Mouse (Mus musculus): ENCODE results near the gene Cdh3. TPM values are rescaled to one million over a fixed set of nuclear protein-coding genes. Genes with fewer than 3 reads are reported as not detected.

The Cdh3 gene
- polyA plus RNA-seq, 1 experiment from 2014 or later: 3.6 TPM

DNA sequence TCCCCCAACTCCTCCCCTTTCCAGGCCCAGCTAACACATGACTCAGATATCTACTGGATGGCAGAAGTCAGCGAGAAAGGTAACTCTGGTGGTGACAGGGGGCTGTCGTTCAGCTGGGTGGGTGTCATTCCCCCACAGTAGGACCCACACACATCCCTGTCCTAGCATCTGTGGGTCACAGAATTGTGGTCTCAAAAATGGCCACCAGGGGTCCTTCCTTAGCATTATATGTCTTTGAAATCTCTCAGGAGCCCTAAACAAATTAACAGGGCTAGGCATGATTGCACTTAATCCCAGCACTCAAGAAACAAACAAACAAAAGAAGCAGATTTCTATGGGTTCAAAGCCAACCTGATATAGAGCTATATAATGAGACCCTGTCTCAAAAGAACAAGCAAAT is 34.5 kb downstream of the Cdh3 start:
- Histone ChIP-seq H3K27me3 (replicated peaks; ENCODE audit: control insufficient read depth, insufficient read depth, low read length) (no peaks in the 10 kb centered on the region), H3K4me2 (replicated peaks; ENCODE audit: low read depth) (no peak overlapping the region), H3K9me3 (ENCODE audit: control insufficient read depth) (no peaks in the 10 kb centered on the region), H3K4me3 (ENCODE audit: low read depth, low read length) (no peak overlapping the region), H3K9ac (ENCODE audit: low read depth, low read length) (no peak overlapping the region), H3K36me3 (ENCODE audit: control insufficient read depth, insufficient read depth) (no peaks in the 10 kb centered on the region), H3K27ac (ENCODE audit: low read depth, low read length) (no peak overlapping the region), H3K4me1 (replicated peaks; ENCODE audit: control insufficient read depth, insufficient read depth, low read length) (no peaks in the 10 kb centered on the region)
- TF ChIP-seq CTCF (IDR thresholded peaks at IDR 0.05; ENCODE audit: low read depth): peak; percentile 55
- 67% methylated on average over 2 of the region's 2 CpGs for WGBS
- no peak for ATAC-seq

DNA sequence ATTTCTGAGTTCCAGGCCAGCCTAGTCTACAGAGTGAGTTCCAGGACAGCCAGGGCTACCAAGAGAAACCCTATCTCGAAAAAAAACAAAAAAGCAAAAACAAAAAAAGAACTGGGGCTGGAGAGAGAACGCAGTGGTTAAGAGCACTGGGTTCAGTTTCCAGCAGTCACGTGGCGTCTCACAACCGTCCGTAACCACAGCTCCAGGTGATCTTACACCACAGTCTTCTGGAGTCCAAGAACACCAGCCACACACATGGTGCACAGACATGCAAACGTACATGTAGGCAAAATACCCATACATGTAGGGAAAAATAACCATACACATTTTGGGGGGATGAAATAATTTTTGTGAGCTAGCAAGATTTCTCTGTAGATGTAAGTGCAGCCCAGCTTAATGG is 36.1 kb downstream of the Cdh3 start:
- no peak for ATAC-seq
- no peak overlapping the region for H3K4me2 ChIP-seq (replicated peaks; ENCODE audit: low read depth)
- H3K4me1 ChIP-seq (replicated peaks; ENCODE audit: control insufficient read depth, insufficient read depth, low read length): no peaks in the 10 kb centered on the region
- H3K9me3 ChIP-seq (ENCODE audit: control insufficient read depth): no peaks in the 10 kb centered on the region
- no peak overlapping the region for H3K9ac ChIP-seq (ENCODE audit: low read depth, low read length)
- no peaks in the 10 kb centered on the region for H3K36me3 ChIP-seq (ENCODE audit: control insufficient read depth, insufficient read depth)
- no peak for TF ChIP-seq CTCF (IDR thresholded peaks at IDR 0.05; ENCODE audit: low read depth)
- H3K27ac ChIP-seq (ENCODE audit: low read depth, low read length): no peak overlapping the region
- WGBS: 93% methylated on average over 7 of the region's 7 CpGs
- no peak overlapping the region for H3K4me3 ChIP-seq (ENCODE audit: low read depth, low read length)
- no peaks in the 10 kb centered on the region for H3K27me3 ChIP-seq (replicated peaks; ENCODE audit: control insufficient read depth, insufficient read depth, low read length)

DNA sequence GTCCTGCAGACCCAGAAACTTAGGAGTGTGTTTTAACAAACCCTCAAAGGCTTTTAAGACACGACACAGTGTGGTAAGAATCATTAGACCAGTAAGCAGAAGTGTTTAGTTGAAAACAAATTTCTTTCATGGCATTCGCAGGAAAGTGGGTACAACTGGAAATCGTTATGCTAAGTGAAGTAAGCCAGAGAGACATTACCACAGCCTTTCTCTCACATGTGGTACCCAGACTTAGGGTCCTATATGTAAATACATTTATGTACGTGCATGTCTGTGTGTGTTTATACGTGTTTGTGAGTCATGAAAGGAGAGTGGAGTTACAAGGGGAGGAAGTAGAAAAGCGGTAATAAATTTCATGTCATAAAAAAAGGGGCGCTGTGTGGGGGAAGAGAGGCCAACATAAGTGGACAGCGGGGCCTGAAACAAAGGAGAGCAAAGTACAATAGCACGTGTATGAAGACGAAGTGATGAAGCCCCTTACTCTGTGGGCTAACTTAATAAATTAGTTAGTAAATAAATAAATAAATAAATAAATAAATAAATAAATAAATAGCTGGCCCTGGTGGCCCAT is 37.8 kb downstream of the Cdh3 start:
- H3K9ac ChIP-seq (ENCODE audit: low read depth, low read length): no peak overlapping the region
- H3K4me1 ChIP-seq (replicated peaks; ENCODE audit: control insufficient read depth, insufficient read depth, low read length): no peaks in the 10 kb centered on the region
- no peaks in the 10 kb centered on the region for H3K27me3 ChIP-seq (replicated peaks; ENCODE audit: control insufficient read depth, insufficient read depth, low read length)
- H3K4me2 ChIP-seq (replicated peaks; ENCODE audit: low read depth): no peak overlapping the region
- WGBS: 43% methylated on average over 10 of the region's 10 CpGs
- H3K4me3 ChIP-seq (ENCODE audit: low read depth, low read length): no peak overlapping the region
- H3K9me3 ChIP-seq (ENCODE audit: control insufficient read depth): no peaks in the 10 kb centered on the region
- H3K36me3 ChIP-seq (ENCODE audit: control insufficient read depth, insufficient read depth): no peaks in the 10 kb centered on the region
- ATAC-seq: peak; percentile 60; the same call in 1 of the 2 replicates
- H3K27ac ChIP-seq (ENCODE audit: low read depth, low read length): no peak overlapping the region
- TF ChIP-seq CTCF (IDR thresholded peaks at IDR 0.05; ENCODE audit: low read depth): no peak

DNA sequence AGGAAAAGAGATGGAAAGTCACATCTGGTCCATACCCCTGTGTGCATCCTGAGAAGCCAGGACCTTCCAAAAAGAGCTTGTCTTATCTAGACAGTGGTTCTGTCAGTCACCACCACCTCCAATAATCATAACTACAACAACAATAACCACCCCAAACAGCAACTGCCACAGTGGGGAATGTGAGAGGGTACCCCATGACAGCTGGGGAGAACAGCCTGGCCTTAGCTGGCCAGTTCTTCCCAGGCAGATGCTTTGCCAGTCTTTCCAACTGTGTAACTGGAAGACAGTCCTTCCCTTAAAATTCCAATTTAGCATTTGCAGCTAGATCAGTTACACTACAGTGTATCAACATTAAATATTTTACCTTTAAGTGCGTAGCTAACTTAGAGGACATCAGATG is 40.2 kb downstream of the Cdh3 start:
- H3K9me3 ChIP-seq (ENCODE audit: control insufficient read depth): no peaks in the 10 kb centered on the region
- H3K4me1 ChIP-seq (replicated peaks; ENCODE audit: control insufficient read depth, insufficient read depth, low read length): no peaks in the 10 kb centered on the region
- H3K4me3 ChIP-seq (ENCODE audit: low read depth, low read length): no peak overlapping the region
- no peak for ATAC-seq
- H3K36me3 ChIP-seq (ENCODE audit: control insufficient read depth, insufficient read depth): no peaks in the 10 kb centered on the region
- H3K27ac ChIP-seq (ENCODE audit: low read depth, low read length): no peak overlapping the region
- no peak overlapping the region for H3K4me2 ChIP-seq (replicated peaks; ENCODE audit: low read depth)
- H3K9ac ChIP-seq (ENCODE audit: low read depth, low read length): no peak overlapping the region
- 100% methylated on average over 1 of the region's 1 CpGs for WGBS
- no peaks in the 10 kb centered on the region for H3K27me3 ChIP-seq (replicated peaks; ENCODE audit: control insufficient read depth, insufficient read depth, low read length)
- TF ChIP-seq CTCF (IDR thresholded peaks at IDR 0.05; ENCODE audit: low read depth): no peak

DNA sequence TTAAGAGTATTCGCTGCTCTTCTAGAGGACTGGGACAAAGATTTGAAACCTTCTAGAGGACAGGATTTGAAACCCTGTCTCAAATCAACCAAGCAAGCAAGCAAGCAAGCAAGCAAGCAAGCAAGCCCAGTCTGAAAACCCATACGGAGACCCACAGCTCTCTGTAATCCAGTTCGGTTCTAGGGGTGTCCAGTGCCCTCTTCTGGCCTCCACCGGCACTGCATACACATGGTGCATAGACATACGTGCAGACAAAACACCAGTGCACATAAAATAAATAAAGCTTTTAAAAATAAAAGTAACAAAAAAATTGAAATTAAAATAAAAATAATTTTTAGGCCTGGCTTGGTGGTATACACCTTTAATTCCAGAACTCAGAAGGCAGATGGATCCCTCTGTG is 43.3 kb downstream of the Cdh3 start:
- no peak for ATAC-seq
- Histone ChIP-seq H3K4me3 (ENCODE audit: low read depth, low read length) (no peak overlapping the region), H3K4me1 (replicated peaks; ENCODE audit: control insufficient read depth, insufficient read depth, low read length) (no peaks in the 10 kb centered on the region), H3K36me3 (ENCODE audit: control insufficient read depth, insufficient read depth) (no peaks in the 10 kb centered on the region), H3K27me3 (replicated peaks; ENCODE audit: control insufficient read depth, insufficient read depth, low read length) (no peaks in the 10 kb centered on the region), H3K4me2 (replicated peaks; ENCODE audit: low read depth) (no peak overlapping the region), H3K27ac (ENCODE audit: low read depth, low read length) (no peak overlapping the region), H3K9me3 (ENCODE audit: control insufficient read depth) (no peaks in the 10 kb centered on the region), H3K9ac (ENCODE audit: low read depth, low read length) (no peak overlapping the region)
- peak; percentile 38; the same call in 1 of the 2 replicates for TF ChIP-seq CTCF (IDR thresholded peaks at IDR 0.05; ENCODE audit: low read depth)
- 95% methylated on average over 5 of the region's 5 CpGs for WGBS

DNA sequence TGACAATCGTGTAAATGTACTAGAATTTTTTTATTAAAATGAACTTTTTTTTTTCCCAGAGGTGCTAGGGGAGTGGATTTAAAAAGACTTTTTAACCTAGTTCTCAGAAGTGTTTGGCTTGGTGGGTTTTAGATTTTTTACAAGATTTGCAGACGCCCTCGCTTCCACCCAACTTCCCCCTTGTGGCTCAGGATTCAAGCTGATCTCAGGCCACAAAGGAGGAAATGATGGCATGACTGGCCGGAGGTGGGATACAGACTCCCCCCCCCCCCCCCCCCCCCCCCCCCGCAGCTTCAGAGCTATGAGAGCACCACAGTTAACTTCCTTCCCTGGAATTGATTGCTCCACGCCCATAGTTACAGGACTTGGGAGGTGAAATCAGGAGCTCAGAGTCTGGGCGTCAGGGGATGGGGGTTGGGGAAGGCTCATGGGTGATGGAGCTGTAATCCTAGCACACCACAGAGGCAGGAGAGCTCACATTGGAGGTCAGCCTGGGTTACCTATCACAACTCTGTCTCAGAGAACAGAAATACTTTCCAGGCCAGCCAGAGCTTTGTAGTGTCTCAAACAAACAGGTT is 45.5 kb downstream of the Cdh3 start:
- Histone ChIP-seq H3K27ac (ENCODE audit: low read depth, low read length) (no peak overlapping the region), H3K4me2 (replicated peaks; ENCODE audit: low read depth) (no peak overlapping the region), H3K27me3 (replicated peaks; ENCODE audit: control insufficient read depth, insufficient read depth, low read length) (no peaks in the 10 kb centered on the region), H3K4me3 (ENCODE audit: low read depth, low read length) (no peak overlapping the region), H3K9me3 (ENCODE audit: control insufficient read depth) (no peaks in the 10 kb centered on the region), H3K4me1 (replicated peaks; ENCODE audit: control insufficient read depth, insufficient read depth, low read length) (no peaks in the 10 kb centered on the region), H3K9ac (ENCODE audit: low read depth, low read length) (no peak overlapping the region), H3K36me3 (ENCODE audit: control insufficient read depth, insufficient read depth) (no peaks in the 10 kb centered on the region)
- no peak for ATAC-seq
- WGBS: 59% methylated on average over 6 of the region's 7 CpGs
- no peak for TF ChIP-seq CTCF (IDR thresholded peaks at IDR 0.05; ENCODE audit: low read depth)

Data from intestine, postnatal 0 days (tissue).